Mouse (Mus musculus) bone marrow, adult 2 months (tissue): Measurements from ENCODE around the gene Olfml2a. TPM values are rescaled to one million over a fixed set of nuclear protein-coding genes. Genes with fewer than 3 reads are reported as not detected.

Source experiments
- H3K27ac ChIP-seq: fragments of 200-500 bp; 2 replicates; pipeline ENCODE4 v1.5.1; 2012; ENCODE audit warnings: low read depth, mild to moderate bottlenecking, control low read depth, inconsistent platforms, low read length; ENCODE audit not compliant: control insufficient read depth, poor library complexity, insufficient read depth
- H3K4me1 ChIP-seq: fragments of 200-500 bp; 2 replicates; pipeline ENCODE4 v1.6.1; 2011; ENCODE audit warnings: low read length; ENCODE audit not compliant: control insufficient read depth, insufficient read depth
- H3K4me3 ChIP-seq: fragments of 200-500 bp; replicated peaks from 2 replicates; pipeline ENCODE3; 2011; ENCODE audit warnings: mild to moderate bottlenecking, low read depth, low read length, control low read depth; ENCODE audit not compliant: control insufficient read depth
- CTCF ChIP-seq: fragments of 200-500 bp; IDR thresholded peaks from 2 replicates; pipeline ENCODE4 v1.5.1; 2011; ENCODE audit warnings: low read length, control low read depth; ENCODE audit not compliant: control insufficient read depth, insufficient read depth
- POLR2A ChIP-seq: fragments of 200-500 bp; IDR thresholded peaks from 2 replicates; pipeline ENCODE4 v1.6.1; 2011; ENCODE audit warnings: low read depth, mild to moderate bottlenecking, control low read depth, low read length, borderline replicate concordance; ENCODE audit not compliant: control insufficient read depth
- WGBS: fragments of 180-500 bp; shearing (Covaris S2); methylation state at CpG from one replicate; pipeline ENCODE4 v1.1.7; 2018; 5-methylcytosine and 5-hydroxymethylcytosine counted together
- polyA plus RNA-seq: library from polyadenylated mRNA; stranded (reverse); fragments of >200 nt; gene quantifications from 2 replicates; pipeline ENCODE4 v1.2.4, GENCODE M21; 2011; ENCODE audit warnings: low replicate concordance; ENCODE audit not compliant: missing spikeins, insufficient read depth, insufficient read length

Olfml2a gene
- polyA plus RNA-seq, 1 experiment, result 1.9 TPM

DNA sequence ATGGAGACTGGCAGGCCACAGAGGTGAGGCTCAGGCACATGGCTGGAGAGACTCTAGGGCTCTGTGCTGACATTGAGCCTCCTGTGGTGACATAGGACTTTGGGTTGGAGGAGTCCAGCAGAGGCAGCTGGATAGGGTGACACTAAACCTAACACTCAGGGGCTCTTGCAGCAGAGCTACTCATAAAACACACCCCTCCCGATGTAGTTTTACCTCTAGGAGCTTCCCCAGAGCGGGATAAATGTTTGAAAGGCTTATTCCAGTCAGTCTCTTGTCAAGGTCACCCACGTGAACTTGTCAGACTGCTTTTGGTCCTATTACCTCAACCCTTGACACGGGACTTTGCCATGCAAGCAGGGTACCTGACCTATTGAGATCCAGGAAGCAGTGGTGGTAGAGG is 67.6 kb downstream of the Olfml2a start:
- Histone ChIP-seq H3K4me1 (peaks cover 1% of the 10 kb centered on the region; the same call in 1 of the 2 replicates), H3K4me3 (no peak overlapping the region), H3K27ac (no peak overlapping the region)
- TF ChIP-seq POLR2A (no peak), CTCF (no peak)
- 63% methylated on average over 4 of the region's 4 CpGs for WGBS

DNA sequence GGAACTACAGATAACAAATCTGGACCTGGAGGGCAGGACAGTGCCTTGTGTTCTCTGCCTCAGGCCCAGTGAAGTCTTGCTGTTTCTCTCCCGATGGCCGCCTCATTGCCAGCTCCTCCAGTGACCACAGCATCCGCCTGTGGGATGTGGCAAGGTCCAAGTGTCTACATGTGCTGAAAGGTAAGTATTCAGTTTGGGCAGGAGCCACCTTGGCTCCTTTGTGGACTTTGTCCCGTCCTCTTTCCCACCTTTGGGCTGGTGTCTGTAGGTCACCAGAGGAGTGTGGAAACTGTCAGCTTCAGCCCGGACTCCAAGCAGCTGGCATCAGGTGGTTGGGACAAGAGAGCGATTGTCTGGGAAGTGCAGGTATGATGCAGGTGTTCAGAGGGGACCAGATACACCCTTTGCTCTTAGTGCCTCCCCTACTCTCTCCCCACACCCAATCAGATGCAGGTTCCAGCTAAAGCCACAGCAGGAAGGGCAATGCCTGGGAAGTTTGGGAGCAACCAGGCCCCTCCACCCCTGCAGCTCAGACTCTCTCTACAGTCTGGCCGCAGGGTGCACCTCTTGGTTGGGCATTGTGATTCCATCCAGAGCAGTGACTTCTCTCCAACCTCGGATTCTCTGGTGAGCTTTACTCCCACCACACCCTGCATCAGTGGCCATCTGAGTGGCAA is 68.3 kb downstream of the Olfml2a start:
- WGBS, result 65% methylated on average over 8 of the region's 8 CpGs
- H3K4me1 ChIP-seq, result peaks cover 1% of the 10 kb centered on the region; the same call in 1 of the 2 replicates
- H3K4me3 ChIP-seq, result no peak overlapping the region

DNA sequence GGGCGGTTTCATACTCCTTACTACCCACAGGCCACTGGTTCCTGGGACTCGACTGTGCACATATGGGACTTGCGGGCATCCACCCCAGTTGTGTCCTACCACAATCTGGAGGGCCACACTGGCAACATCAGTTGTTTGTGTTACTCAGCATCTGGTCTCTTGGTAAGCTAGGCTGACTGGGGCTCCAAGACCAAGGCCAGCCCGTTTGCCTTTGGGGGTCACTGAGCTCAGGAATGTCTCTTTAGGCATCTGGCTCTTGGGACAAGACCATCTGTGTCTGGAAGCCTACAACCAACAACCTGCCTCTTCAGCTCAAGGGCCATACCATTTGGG is 68.8 kb downstream of the Olfml2a start:
- Histone ChIP-seq H3K27ac (no peak overlapping the region), H3K4me3 (no peak overlapping the region), H3K4me1 (peaks cover 1% of the 10 kb centered on the region; the same call in 1 of the 2 replicates)
- no peak for TF ChIP-seq POLR2A
- no peak for TF ChIP-seq CTCF
- WGBS, result 81% methylated on average over 4 of the region's 4 CpGs

More for the DNA sequence above, 68.3 kb downstream of the Olfml2a start:
- TF ChIP-seq CTCF, result no peak
- no peak for TF ChIP-seq POLR2A
- H3K27ac ChIP-seq, result no peak overlapping the region

- H3K4me3 ChIP-seq, result no peak overlapping the region
- H3K4me1 ChIP-seq, result peaks cover 1% of the 10 kb centered on the region; the same call in 1 of the 2 replicates
- TF ChIP-seq POLR2A (no peak), CTCF (no peak)
- WGBS, result 86% methylated on average over 3 of the region's 3 CpGs
- H3K27ac ChIP-seq, result no peak overlapping the region
These were observed 70.1 kb downstream of the Olfml2a start for GRCm38 (mm10) chr2:39001866-39002265.

DNA sequence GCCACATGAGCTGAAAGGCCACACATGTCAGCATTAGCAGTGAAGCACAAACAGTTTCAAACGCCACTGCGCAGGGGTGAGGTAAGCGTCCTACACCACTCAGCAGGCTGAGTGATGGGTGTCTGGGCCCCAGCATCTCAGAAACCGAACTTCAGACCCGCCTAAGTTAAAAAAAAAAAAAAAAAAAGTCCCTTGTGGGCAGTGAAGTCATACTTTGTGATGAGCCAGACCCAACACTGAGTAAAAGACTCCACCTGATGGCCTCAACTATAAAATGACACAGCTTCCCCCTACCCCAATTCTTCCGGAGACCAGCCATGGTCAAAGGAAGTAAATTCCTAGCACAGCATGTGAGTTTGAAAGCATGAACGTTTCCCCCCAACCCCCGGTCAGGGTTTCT is 71.3 kb downstream of the Olfml2a start:
- TF ChIP-seq CTCF, result no peak
- no peak for TF ChIP-seq POLR2A
- 43% methylated on average over 8 of the region's 8 CpGs for WGBS
- Histone ChIP-seq H3K27ac (no peak overlapping the region), H3K4me1 (peaks cover 1% of the 10 kb centered on the region; the same call in 1 of the 2 replicates), H3K4me3 (no peak overlapping the region)

- Histone ChIP-seq H3K4me3 (peak overlapping the region; percentile 19), H3K27ac (no peak overlapping the region), H3K4me1 (peaks cover 2% of the 10 kb centered on the region)
- 42% methylated on average over 5 of the region's 5 CpGs for WGBS
- TF ChIP-seq POLR2A, result no peak
- no peak for TF ChIP-seq CTCF
These were observed 71.7 kb downstream of the Olfml2a start for GRCm38 (mm10) chr2:39003512-39003911.

GRCm38 (mm10) chr2:39004372-39004771 is 72.6 kb downstream of the Olfml2a start:
- peak overlapping the region; percentile 89 for H3K4me3 ChIP-seq
- H3K27ac ChIP-seq, result peak overlapping the region; percentile 16; the same call in 1 of the 2 replicates
- TF ChIP-seq POLR2A (no peak), CTCF (no peak)
- peaks cover 3% of the 10 kb centered on the region for H3K4me1 ChIP-seq
- WGBS, result under 1% methylated on average over 11 of the region's 11 CpGs

DNA sequence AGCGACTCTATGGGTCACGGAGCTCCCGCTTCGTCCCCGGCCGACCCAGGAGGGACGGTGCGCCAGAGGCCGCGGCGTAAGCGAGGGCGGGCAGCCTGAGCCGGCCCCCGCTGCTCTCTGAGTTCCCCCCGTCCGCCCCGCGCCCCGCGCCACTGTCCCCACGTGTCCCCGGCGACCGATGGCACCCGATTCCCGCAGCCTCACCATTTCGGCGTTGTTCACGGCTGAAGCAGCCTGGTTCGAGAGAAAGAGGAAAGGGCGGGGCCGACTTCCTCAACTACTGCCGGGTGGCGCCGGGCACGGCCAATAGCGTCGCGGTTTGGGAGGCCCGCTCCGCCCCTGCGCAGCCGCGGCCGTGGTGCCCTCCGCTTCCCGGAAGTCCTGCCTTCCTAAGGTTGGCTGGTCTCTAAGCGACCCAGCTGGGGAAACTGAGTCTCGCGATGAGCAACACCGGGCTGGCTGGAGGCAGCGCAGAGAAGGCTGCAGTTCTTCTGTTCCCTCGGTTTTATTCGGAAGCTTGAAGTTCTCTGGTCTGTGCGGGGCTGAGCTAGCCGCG is 73.2 kb downstream of the Olfml2a start, which contains the start of gene Arpc5l:
TSS of gene Arpc5l (plus strand) at position 469 of the 556 bp plus-strand sequence.
- WGBS, result under 1% methylated on average over 58 of the region's 58 CpGs
- H3K27ac ChIP-seq, result peak within 1 kb of the TSS; percentile 25
- peaks cover 5% of the 10 kb centered on the region for H3K4me1 ChIP-seq
- H3K4me3 ChIP-seq, result peak within 1 kb of the TSS; percentile 89
- TF ChIP-seq POLR2A, result peak; percentile 58; the same call in 1 of the 2 replicates
- TF ChIP-seq CTCF, result peak; percentile 3; the same call in 1 of the 2 replicates
